Mouse (Mus musculus): ENCODE measurements around the gene AI413582.

DNA sequence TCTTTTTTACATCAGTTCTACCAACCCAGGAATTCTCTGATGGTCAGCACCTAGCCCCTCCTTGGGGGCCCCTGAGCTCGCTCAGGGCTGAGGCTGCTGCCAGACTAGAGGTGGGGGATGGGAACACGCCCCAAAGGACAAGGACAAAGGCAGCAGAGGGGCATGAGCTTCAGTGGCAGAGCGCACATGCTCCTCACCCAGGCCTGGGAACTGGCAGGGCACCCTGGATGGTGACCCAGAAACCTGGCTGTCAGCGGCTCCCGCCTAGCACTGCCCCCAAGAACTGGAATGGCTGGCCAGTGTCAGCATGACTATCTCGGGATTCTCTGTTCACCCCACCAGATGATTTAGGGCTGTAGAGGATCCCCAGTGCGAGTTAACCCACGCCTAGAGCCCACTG is 16.3 kb downstream of the AI413582 start:
- no peak for TF ChIP-seq EP300 (IDR thresholded peaks at IDR 0.05)
- TF ChIP-seq CTCF (IDR thresholded peaks at IDR 0.05) = no peak

All from lung, postnatal 0 days (tissue).